Mouse (Mus musculus): Measurements from ENCODE around the gene Lrrc26.

- no peak for TF ChIP-seq CTCF (IDR thresholded peaks at IDR 0.05; ENCODE audit: extremely low read depth, insufficient read length, insufficient replicate concordance, low read depth, low read length)
- TF ChIP-seq POLR2A (IDR thresholded peaks at IDR 0.05; ENCODE audit: low read depth, low read length), result no peak
Measured at GRCm38 (mm10) chr2:25241438-25241775, 48.3 kb upstream of the Lrrc26 start.
